26 mouse cellular contexts compared by ENCODE assay signal in the genomic region with DNA sequence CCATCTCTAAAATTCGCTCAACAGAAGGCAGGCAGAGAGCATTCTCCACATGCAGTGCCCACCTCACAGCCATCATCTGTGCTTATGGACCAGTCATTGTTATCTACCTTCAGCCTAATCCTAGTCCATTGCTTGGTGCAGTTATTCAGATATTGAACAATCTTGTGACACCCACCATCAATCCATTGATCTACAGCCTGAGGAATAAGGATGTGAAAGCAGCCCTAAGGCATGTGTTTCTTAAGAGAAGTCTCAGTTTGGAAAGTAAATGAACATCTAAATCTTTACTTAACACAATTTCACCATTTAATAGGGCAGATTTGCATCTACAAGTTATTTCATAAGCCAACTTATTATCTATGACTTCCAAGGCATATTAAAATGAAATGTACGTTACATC. TPM values are rescaled to one million over a fixed set of nuclear protein-coding genes. Genes with fewer than 3 reads are reported as not detected.
"Had no signal": no experiment of that assay in that cellular context is flagged by ENCODE, and none has a peak within 500 bp of the region (broad histone marks: within the 10 kb centered on the region; RNA-seq: fewer than 3 reads in every experiment).

No protein-coding gene starts in this region.

- ATAC-seq: forebrain, embryonic 13.5 days; forebrain, embryonic 14.5 days; forebrain, embryonic 15.5 days; forebrain, embryonic 16.5 days; forebrain, postnatal 0 days had no signal

- DNase-seq: cerebellum, adult 8-10 months; cerebellum, adult 9-10 months; cerebellum, adult 9-11 months; cerebellum, postnatal 10 days; cerebellum, postnatal 14 days; cerebellum, postnatal 25 days; cerebellum, postnatal 36 days; embryo, embryonic 11 days; forebrain, postnatal 0 days; gastrocnemius, adult 2 months; gastrocnemius, postnatal 10 days; gastrocnemius, postnatal 14 days; gastrocnemius, postnatal 25 days; gastrocnemius, postnatal 36 days; heart, adult 11 months; heart, adult 18-20 months; heart, adult 2 months had no signal

RNA-seq across cellular contexts. Expression of gene Olfr963, which starts 2.7 kb away (rescaled TPM):
- total RNA-seq: common myeloid progenitor, adult 5-6 weeks; forebrain, postnatal 0 days; gastrocnemius, adult 18-20 months; gastrocnemius, adult 2 months; gastrocnemius, adult 8-10 months; gastrocnemius, postnatal 10 days; gastrocnemius, postnatal 14 days; gastrocnemius, postnatal 25 days; gastrocnemius, postnatal 36 days; gastrocnemius, postnatal 4 days; heart, adult 18-20 months; heart, adult 2 months; heart, adult 8-10 months had no signal

RNA-seq across cellular contexts. Expression of gene Olfr961, which starts 24.8 kb away (rescaled TPM):
- total RNA-seq: common myeloid progenitor, adult 5-6 weeks; forebrain, postnatal 0 days; gastrocnemius, adult 18-20 months; gastrocnemius, adult 2 months; gastrocnemius, adult 8-10 months; gastrocnemius, postnatal 10 days; gastrocnemius, postnatal 14 days; gastrocnemius, postnatal 25 days; gastrocnemius, postnatal 36 days; gastrocnemius, postnatal 4 days; heart, adult 18-20 months; heart, adult 2 months; heart, adult 8-10 months had no signal

RNA-seq across cellular contexts. Expression of gene Olfr149, which starts 37.2 kb away (rescaled TPM):
- total RNA-seq: common myeloid progenitor, adult 5-6 weeks; forebrain, postnatal 0 days; gastrocnemius, adult 18-20 months; gastrocnemius, adult 2 months; gastrocnemius, adult 8-10 months; gastrocnemius, postnatal 10 days; gastrocnemius, postnatal 14 days; gastrocnemius, postnatal 25 days; gastrocnemius, postnatal 36 days; gastrocnemius, postnatal 4 days; heart, adult 18-20 months; heart, adult 2 months; heart, adult 8-10 months had no signal

RNA-seq across cellular contexts. Expression of gene Olfr965, which starts 41.4 kb away (rescaled TPM):
- total RNA-seq: common myeloid progenitor, adult 5-6 weeks; forebrain, postnatal 0 days; gastrocnemius, adult 18-20 months; gastrocnemius, adult 2 months; gastrocnemius, adult 8-10 months; gastrocnemius, postnatal 10 days; gastrocnemius, postnatal 14 days; gastrocnemius, postnatal 25 days; gastrocnemius, postnatal 36 days; gastrocnemius, postnatal 4 days; heart, adult 18-20 months; heart, adult 2 months; heart, adult 8-10 months had no signal

RNA-seq across cellular contexts. Expression of gene Olfr960, which starts 48.5 kb away (rescaled TPM):
- total RNA-seq: common myeloid progenitor, adult 5-6 weeks; forebrain, postnatal 0 days; gastrocnemius, adult 18-20 months; gastrocnemius, adult 2 months; gastrocnemius, adult 8-10 months; gastrocnemius, postnatal 10 days; gastrocnemius, postnatal 14 days; gastrocnemius, postnatal 25 days; gastrocnemius, postnatal 36 days; gastrocnemius, postnatal 4 days; heart, adult 18-20 months; heart, adult 2 months; heart, adult 8-10 months had no signal
